Mouse (Mus musculus): ENCODE measurements around the gene Eef1a2. TPM values are rescaled to one million over a fixed set of nuclear protein-coding genes. Genes with fewer than 3 reads are reported as not detected.

Gene Eef1a2
- polyA plus RNA-seq (2014; fragmentation: Nextera tagmentation; extraction: Ambion mirVana), result 0.92 and 0.93 TPM in 2 replicates

DNA sequence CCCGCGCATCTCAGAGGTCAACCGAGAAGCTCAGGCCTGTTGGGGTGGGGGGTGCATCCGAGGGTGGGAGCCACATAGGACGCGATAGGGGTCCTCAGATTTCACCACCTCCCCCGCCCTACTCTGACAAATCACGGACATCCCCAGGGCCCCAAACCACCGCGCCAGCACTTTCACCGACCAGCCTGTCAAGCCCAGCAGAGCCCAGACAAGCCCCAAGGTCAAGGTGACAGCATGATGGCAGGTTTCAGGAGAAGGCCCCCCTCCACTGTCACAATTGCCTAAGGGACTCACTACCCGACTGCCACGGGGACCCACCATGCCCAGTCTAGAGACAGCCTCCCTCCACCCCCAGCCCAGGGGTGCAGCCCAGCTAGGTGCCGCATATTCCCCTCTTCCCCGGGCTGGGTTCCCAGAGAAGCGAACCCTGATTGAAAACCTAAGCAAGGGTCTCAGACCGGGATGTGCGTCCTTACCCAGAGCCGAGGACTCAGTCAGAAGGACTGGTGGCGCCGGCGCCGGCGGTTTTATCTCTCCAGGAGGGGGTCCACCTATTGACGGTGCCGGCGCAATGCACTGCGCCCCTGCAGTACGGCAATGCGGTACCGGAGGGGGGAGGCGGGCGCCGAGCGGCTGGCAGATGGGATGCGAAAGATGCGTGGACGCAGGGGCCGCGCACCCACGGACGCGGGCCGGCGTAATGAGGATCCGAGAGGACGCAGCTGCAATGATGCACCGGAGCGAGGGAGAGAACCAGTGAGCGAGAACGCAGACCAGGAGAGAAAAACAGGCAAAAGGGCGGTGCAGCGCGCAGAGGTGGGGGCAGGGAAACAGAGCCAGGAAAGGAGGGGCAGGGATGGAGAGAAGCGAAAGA lies at the start of gene Eef1a2:
TSS of gene Eef1a2 (minus strand) at position 767 of the 874 bp plus-strand sequence.
- no peaks in the 10 kb centered on the region for H3K9me3 ChIP-seq (ENCODE audit: control insufficient read depth, low read length)
- peak; percentile 58 for DNase-seq (ENCODE audit: low spot score)
- ATAC-seq (ENCODE audit: insufficient read depth, low FRiP score, low TSS enrichment), result peak; percentile 48
- peak within 1 kb of the TSS; percentile 25 for H3K4me3 ChIP-seq (ENCODE audit: low read depth, low read length)
- peaks cover 8% of the 10 kb centered on the region for H3K4me1 ChIP-seq (ENCODE audit: control insufficient read depth, insufficient read depth, low read length)
- H3K27me3 ChIP-seq (ENCODE audit: control insufficient read depth, insufficient read depth, low read length), result peaks cover 31% of the 10 kb centered on the region
- WGBS, result 5% methylated on average over 55 of the region's 55 CpGs
- peak within 1 kb of the TSS; percentile 33 for H3K9ac ChIP-seq (ENCODE audit: low read length)
- no peaks in the 10 kb centered on the region for H3K36me3 ChIP-seq (ENCODE audit: control insufficient read depth, insufficient read depth, low read length)
- H3K4me2 ChIP-seq (ENCODE audit: low read depth), result peak within 1 kb of the TSS; percentile 45
- peak within 1 kb of the TSS; percentile 49; the same call in 1 of the 2 replicates for H3K27ac ChIP-seq (ENCODE audit: low read depth, low read length)

DNA sequence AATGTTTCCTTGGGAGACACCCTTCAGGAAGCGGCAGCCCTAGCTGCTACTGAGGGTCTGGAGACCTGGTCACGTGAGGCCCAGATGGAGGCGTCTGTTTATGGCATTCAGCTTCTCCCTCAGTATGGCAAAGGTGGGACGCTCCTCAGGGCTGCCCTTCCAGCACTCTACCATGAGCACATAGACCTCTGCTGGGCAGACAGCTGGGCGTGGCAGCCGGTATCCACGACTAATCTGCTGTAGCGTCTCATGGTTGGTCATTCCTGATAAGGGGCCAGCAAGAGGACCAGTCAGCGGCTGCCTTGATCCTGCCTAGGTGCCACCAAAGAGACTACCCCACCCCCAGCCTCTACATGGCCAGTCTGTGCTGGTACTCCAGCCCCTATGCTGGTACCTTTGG lies 49.3 kb upstream of the Eef1a2 start:
- Histone ChIP-seq H3K27me3 (ENCODE audit: control insufficient read depth, insufficient read depth, low read length) (peaks cover 1% of the 10 kb centered on the region; the same call in 1 of the 2 replicates), H3K27ac (ENCODE audit: low read depth, low read length) (no peak overlapping the region), H3K4me1 (ENCODE audit: control insufficient read depth, insufficient read depth, low read length) (no peaks in the 10 kb centered on the region), H3K9me3 (ENCODE audit: control insufficient read depth, low read length) (no peaks in the 10 kb centered on the region), H3K9ac (ENCODE audit: low read length) (no peak overlapping the region), H3K4me2 (ENCODE audit: low read depth) (no peak overlapping the region), H3K4me3 (ENCODE audit: low read depth, low read length) (no peak overlapping the region), H3K36me3 (ENCODE audit: control insufficient read depth, insufficient read depth, low read length) (no peaks in the 10 kb centered on the region)
- no peak for ATAC-seq (ENCODE audit: insufficient read depth, low FRiP score, low TSS enrichment)
- WGBS, result 77% methylated on average over 9 of the region's 9 CpGs
- no peak for DNase-seq (ENCODE audit: low spot score)

DNA sequence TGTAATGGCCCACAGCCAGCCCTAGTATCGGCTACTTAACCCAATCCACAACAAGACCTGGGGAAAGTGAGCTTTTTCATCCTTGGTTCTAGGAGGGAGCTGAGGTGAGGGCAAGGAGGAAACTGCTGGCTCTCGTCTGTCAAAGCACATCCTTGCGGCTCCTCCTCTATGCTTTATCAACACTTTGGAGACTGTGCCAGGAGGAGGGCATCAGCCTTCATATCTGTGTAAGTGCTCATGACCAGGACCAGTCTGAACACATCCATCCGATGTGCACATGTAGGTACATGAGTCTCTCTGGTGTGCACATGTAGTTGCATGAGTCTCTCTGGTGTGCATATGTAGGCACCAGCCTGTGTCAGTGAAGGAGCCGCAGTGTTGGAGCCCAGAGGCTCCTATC lies 48.9 kb upstream of the Eef1a2 start:
- Histone ChIP-seq H3K27me3 (ENCODE audit: control insufficient read depth, insufficient read depth, low read length) (no peaks in the 10 kb centered on the region), H3K9me3 (ENCODE audit: control insufficient read depth, low read length) (no peaks in the 10 kb centered on the region), H3K4me3 (ENCODE audit: low read depth, low read length) (no peak overlapping the region), H3K36me3 (ENCODE audit: control insufficient read depth, insufficient read depth, low read length) (no peaks in the 10 kb centered on the region), H3K27ac (ENCODE audit: low read depth, low read length) (no peak overlapping the region), H3K4me1 (ENCODE audit: control insufficient read depth, insufficient read depth, low read length) (no peaks in the 10 kb centered on the region), H3K4me2 (ENCODE audit: low read depth) (no peak overlapping the region), H3K9ac (ENCODE audit: low read length) (no peak overlapping the region)
- WGBS, result 87% methylated on average over 5 of the region's 5 CpGs
- no peak for DNase-seq (ENCODE audit: low spot score)
- no peak for ATAC-seq (ENCODE audit: insufficient read depth, low FRiP score, low TSS enrichment)

DNA sequence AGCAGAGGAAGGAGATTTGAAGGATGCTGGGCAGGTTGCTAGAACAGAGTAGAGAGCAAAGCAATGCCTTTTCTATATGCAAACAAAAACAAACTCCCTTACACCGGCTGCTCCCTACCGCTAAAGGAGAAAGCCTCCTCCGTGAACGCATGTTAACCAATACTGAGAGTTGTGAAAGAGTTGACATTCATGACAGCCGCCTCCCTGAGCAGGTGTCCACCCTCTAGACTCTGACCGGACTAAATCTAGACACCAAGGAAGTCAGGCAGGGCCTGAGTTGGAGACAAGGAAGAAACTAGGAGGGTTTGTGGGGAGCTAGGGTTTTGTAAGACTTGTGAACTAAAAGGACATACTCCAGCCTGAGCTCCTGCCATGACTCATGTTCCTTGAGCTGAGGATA lies 46.1 kb upstream of the Eef1a2 start:
- H3K9me3 ChIP-seq (ENCODE audit: control insufficient read depth, low read length), result no peaks in the 10 kb centered on the region
- H3K27ac ChIP-seq (ENCODE audit: low read depth, low read length), result no peak overlapping the region
- WGBS, result 79% methylated on average over 6 of the region's 6 CpGs
- H3K9ac ChIP-seq (ENCODE audit: low read length), result no peak overlapping the region
- H3K4me3 ChIP-seq (ENCODE audit: low read depth, low read length), result no peak overlapping the region
- ATAC-seq (ENCODE audit: insufficient read depth, low FRiP score, low TSS enrichment) (no peak), DNase-seq (ENCODE audit: low spot score) (no peak)
- H3K36me3 ChIP-seq (ENCODE audit: control insufficient read depth, insufficient read depth, low read length), result no peaks in the 10 kb centered on the region
- no peaks in the 10 kb centered on the region for H3K4me1 ChIP-seq (ENCODE audit: control insufficient read depth, insufficient read depth, low read length)
- H3K27me3 ChIP-seq (ENCODE audit: control insufficient read depth, insufficient read depth, low read length), result no peaks in the 10 kb centered on the region
- no peak overlapping the region for H3K4me2 ChIP-seq (ENCODE audit: low read depth)

DNA sequence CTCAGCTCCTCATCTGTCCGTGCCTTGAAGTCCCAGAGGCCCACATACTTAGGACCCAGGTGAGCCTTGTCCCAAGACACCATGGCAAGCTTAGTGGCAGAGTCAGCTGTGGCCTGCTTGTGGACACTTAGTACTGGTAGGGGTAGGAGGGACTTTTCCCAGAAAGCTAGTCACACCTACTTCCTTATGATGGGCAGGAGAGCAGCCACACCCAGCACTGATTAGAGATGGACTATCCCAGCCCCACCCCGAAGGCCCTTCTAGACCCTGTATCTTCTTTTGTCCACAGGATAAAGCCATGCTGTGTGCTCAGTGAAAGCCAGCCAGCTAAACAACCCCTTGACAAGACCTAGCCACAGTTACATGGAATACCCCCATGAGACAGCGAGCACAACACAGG lies 45.6 kb upstream of the Eef1a2 start, which contains the start of gene Ptk6:
TSS of gene Ptk6 (minus strand) at position 368 of the 400 bp plus-strand sequence.
- no peak for DNase-seq (ENCODE audit: low spot score)

DNA sequence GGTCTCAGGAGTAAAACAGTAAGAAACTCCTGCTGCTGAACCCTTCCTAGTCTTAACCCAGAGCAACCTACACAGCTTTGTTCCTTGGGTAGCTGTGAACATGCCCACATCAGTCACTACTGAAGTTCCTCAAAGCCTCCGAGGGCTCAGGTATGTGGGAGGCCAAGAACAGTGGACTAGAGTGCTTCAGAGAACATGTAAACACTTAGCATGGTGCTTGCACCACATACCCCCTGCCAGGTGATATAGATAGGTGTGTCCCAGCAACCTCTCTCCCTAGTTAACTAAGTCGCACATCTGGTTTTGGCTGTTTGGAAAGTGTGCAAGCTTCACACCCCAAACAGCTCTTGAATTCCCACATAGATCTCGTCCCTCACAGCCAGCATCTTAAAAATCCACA lies 44.8 kb upstream of the Eef1a2 start:
- Histone ChIP-seq H3K27ac (ENCODE audit: low read depth, low read length) (no peak overlapping the region), H3K9me3 (ENCODE audit: control insufficient read depth, low read length) (no peaks in the 10 kb centered on the region), H3K27me3 (ENCODE audit: control insufficient read depth, insufficient read depth, low read length) (no peaks in the 10 kb centered on the region), H3K9ac (ENCODE audit: low read length) (no peak overlapping the region), H3K36me3 (ENCODE audit: control insufficient read depth, insufficient read depth, low read length) (no peaks in the 10 kb centered on the region), H3K4me3 (ENCODE audit: low read depth, low read length) (no peak overlapping the region), H3K4me2 (ENCODE audit: low read depth) (no peak overlapping the region), H3K4me1 (ENCODE audit: control insufficient read depth, insufficient read depth, low read length) (no peaks in the 10 kb centered on the region)
- ATAC-seq (ENCODE audit: insufficient read depth, low FRiP score, low TSS enrichment) (no peak), DNase-seq (ENCODE audit: low spot score) (no peak)
- 72% methylated on average over 3 of the region's 3 CpGs for WGBS

More for the DNA sequence above, 45.6 kb upstream of the Eef1a2 start, which contains the start of gene Ptk6:
- H3K4me2 ChIP-seq (ENCODE audit: low read depth), result no peak within 1 kb of the TSS
- no peak within 1 kb of the TSS for H3K4me3 ChIP-seq (ENCODE audit: low read depth, low read length)
- H3K36me3 ChIP-seq (ENCODE audit: control insufficient read depth, insufficient read depth, low read length), result no peaks in the 10 kb centered on the region
- H3K4me1 ChIP-seq (ENCODE audit: control insufficient read depth, insufficient read depth, low read length), result no peaks in the 10 kb centered on the region
- no peaks in the 10 kb centered on the region for H3K27me3 ChIP-seq (ENCODE audit: control insufficient read depth, insufficient read depth, low read length)
- H3K9ac ChIP-seq (ENCODE audit: low read length), result no peak within 1 kb of the TSS
- no peaks in the 10 kb centered on the region for H3K9me3 ChIP-seq (ENCODE audit: control insufficient read depth, low read length)
- H3K27ac ChIP-seq (ENCODE audit: low read depth, low read length), result no peak within 1 kb of the TSS
- WGBS, result 96% methylated on average over 3 of the region's 3 CpGs
- ATAC-seq (ENCODE audit: insufficient read depth, low FRiP score, low TSS enrichment), result no peak

DNA sequence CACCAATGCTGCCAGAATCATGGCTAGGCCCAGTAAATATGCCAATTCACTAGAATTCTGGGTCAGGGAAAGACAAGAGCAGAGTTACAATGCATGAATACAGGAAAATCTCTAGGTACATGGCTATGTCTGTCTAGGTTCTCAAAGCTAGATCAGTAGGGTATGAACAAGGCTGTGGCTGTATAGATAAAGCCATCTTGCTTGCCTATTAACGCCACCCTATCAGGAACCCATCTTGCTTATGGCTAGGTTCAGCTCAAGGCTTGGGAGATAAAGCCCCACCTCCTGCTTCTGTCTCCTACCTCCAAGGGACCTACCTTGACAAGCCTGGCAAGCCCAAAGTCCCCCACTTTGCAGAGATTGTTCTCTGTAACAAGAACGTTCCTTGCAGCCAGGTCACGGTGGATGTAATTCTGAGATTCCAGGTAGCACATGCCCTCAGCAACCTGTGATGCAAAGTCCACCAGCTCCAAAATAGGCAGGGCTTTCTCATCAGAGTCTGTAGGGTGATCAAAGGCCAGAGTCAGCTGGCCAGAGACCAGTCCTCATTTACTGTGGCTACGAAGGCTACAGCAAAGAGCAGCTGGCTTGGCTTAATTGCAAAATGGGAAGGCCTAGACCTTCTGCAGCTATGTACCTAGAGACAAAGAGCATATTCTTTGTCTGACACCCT lies 40.0 kb upstream of the Eef1a2 start:
- Histone ChIP-seq H3K4me2 (ENCODE audit: low read depth) (no peak overlapping the region), H3K36me3 (ENCODE audit: control insufficient read depth, insufficient read depth, low read length) (no peaks in the 10 kb centered on the region), H3K9ac (ENCODE audit: low read length) (no peak overlapping the region), H3K4me1 (ENCODE audit: control insufficient read depth, insufficient read depth, low read length) (no peaks in the 10 kb centered on the region), H3K4me3 (ENCODE audit: low read depth, low read length) (no peak overlapping the region), H3K27ac (ENCODE audit: low read depth, low read length) (no peak overlapping the region), H3K9me3 (ENCODE audit: control insufficient read depth, low read length) (no peaks in the 10 kb centered on the region), H3K27me3 (ENCODE audit: control insufficient read depth, insufficient read depth, low read length) (no peaks in the 10 kb centered on the region)
- ATAC-seq (ENCODE audit: insufficient read depth, low FRiP score, low TSS enrichment), result no peak
- WGBS, result 90% methylated on average over 4 of the region's 4 CpGs
- DNase-seq (ENCODE audit: low spot score), result no peak

DNA sequence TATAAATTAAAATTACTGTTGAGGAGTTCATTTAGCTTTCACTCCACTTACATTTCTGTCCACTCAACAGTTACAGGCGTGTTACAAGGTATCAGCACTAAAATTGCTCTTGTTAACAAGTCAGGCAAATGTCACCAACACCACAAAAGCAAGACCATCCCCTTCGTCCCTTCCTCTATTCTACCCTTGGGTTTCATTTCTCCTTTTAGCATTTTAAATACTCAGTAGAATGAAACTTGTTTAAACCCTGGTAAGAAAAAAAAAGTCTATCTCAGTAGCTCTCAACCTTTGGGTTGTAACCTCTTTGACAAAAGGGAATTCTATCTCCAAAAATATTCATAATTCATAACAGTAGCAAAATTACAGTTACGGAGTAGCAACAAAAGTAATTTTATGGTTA lies 36.2 kb upstream of the Eef1a2 start:
- Histone ChIP-seq H3K27ac (ENCODE audit: low read depth, low read length) (no peak overlapping the region), H3K27me3 (ENCODE audit: control insufficient read depth, insufficient read depth, low read length) (no peaks in the 10 kb centered on the region), H3K4me1 (ENCODE audit: control insufficient read depth, insufficient read depth, low read length) (peaks cover 5% of the 10 kb centered on the region; the same call in 1 of the 2 replicates), H3K4me2 (ENCODE audit: low read depth) (no peak overlapping the region), H3K36me3 (ENCODE audit: control insufficient read depth, insufficient read depth, low read length) (no peaks in the 10 kb centered on the region), H3K9me3 (ENCODE audit: control insufficient read depth, low read length) (no peaks in the 10 kb centered on the region), H3K9ac (ENCODE audit: low read length) (no peak overlapping the region), H3K4me3 (ENCODE audit: low read depth, low read length) (no peak overlapping the region)
- ATAC-seq (ENCODE audit: insufficient read depth, low FRiP score, low TSS enrichment), result no peak
- no peak for DNase-seq (ENCODE audit: low spot score)
- WGBS, result 82% methylated on average over 3 of the region's 3 CpGs
